Mouse (Mus musculus): ENCODE measurements around the gene Rpe.
"Not testable (repeated sequence)": the region's sequence is repeated elsewhere in the genome, so short reads cannot be mapped to it uniquely, and the experiment has no call there.

The Rpe gene

GRCm38 (mm10) chr1:66700693-66701575, at the start of gene Rpe:
Rpe (plus strand) TSS chr1:66700831.
- DNase-seq (ENCODE audit: low read depth, low spot score): peak; percentile 97

- peak; percentile 61 for DNase-seq (ENCODE audit: low read depth, low spot score)
Observed at GRCm38 (mm10) chr1:66655119-66655746, 45.4 kb upstream of the Rpe start.

GRCm38 (mm10) chr1:66655747-66656119, 44.9 kb upstream of the Rpe start:
- DNase-seq (ENCODE audit: low read depth, low spot score): peak; percentile 83

DNA sequence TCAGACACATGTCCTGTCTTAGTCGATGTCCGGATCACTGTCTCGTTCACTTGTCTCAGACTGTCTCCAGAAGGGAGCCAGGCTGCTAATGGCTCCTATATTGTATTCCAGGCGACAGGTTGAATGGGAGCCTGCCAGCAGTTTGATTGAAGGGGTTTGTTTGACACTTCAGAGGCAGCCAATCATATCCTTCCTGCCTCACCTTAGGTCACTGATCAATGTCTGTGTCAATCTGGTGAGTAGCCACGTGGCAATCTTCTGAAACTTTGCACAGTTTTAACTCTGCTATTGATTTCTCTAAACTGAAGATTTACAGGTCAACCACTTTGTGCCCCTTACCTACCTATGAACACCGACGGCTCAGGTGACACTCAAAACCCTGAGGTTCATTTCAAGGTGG, 29.2 kb upstream of the Rpe start:
- DNase-seq (ENCODE audit: low read depth, low spot score): no peak

- no peak for DNase-seq (ENCODE audit: low read depth, low spot score)
Observed at GRCm38 (mm10) chr1:66672812-66673211, 27.8 kb upstream of the Rpe start.

DNA sequence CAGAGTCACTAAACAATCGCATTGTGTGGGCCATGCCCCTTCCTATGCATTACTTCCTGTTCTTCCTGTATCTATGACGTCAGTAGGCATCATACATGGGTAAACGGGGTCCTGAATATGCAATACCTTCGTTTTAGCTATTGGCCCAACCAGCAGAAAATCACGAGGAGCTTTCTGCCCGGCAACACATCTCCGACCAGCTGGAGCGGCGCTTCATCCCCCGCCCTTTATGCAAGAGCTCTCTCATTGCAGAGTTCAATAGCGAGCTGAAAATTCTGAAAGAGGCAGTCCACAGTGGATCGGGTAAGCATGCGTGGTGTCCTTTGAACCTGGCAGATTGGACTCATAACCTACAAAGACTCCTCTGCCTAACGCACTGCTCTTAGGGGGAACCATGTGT, 22.7 kb upstream of the Rpe start:
- no peak for DNase-seq (ENCODE audit: low read depth, low spot score)

DNA sequence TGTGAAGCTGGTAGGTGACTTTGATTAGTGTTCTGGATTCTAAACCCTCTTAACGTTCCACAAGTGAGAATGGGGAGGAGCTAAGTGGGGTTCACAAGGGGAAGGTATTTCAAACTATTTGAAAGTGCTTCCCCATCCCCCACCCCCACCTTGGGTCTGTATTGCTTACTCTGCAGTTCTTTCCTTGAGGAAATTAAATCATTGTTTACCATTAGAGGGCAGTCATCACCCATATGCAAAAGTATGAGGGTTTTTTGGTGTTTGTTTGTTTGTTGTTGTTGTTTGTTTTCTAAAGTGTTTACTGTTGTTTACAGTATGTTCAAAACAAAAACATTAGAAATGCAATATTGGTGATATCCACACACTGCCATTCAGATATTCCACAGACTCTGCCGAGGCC, 22.0 kb upstream of the Rpe start:
- DNase-seq (ENCODE audit: low read depth, low spot score): no peak

DNA sequence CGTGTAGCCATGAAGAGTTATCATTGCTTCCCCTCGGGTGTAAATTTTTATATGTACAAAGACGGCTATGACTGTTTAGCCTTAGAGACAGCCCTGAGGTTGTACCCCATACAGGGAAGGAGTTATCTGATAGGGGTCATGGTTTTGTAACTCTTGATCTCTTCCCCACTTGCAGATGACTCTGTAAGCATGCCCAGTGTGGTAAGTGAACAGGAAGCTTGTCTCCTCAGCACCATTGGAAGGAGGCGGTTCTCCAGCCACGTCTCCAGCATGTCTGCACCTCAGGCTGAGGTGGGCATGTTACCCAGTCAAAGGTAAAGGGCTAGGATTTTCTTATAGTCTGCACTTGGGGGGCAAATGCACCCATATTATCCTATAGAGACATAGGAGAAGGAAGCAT, 17.7 kb upstream of the Rpe start:
- DNase-seq (ENCODE audit: low read depth, low spot score): no peak

- no peak for DNase-seq (ENCODE audit: low read depth, low spot score)
Observed at GRCm38 (mm10) chr1:66691772-66692171, 8.9 kb upstream of the Rpe start.

DNA sequence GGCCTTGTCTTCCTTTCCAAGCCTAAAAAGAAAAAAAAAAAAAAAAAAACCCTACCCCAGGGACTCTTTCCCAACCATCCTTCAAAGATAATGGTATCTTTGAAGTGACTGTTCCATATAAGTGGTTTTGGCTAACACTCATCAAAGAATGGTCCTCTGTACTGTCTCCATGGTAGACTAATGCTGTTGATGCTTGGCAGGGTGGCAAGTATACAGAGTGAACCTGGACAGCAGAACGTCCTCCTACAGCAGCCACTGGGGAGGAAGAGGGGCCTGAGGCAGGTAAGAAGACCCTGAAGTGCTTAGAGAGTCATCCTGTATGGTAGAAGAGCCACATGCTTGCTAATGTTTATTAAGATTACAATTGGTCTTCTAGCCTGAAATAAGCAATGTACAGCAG, 8.3 kb upstream of the Rpe start:
- no peak for DNase-seq (ENCODE audit: low read depth, low spot score)

DNA sequence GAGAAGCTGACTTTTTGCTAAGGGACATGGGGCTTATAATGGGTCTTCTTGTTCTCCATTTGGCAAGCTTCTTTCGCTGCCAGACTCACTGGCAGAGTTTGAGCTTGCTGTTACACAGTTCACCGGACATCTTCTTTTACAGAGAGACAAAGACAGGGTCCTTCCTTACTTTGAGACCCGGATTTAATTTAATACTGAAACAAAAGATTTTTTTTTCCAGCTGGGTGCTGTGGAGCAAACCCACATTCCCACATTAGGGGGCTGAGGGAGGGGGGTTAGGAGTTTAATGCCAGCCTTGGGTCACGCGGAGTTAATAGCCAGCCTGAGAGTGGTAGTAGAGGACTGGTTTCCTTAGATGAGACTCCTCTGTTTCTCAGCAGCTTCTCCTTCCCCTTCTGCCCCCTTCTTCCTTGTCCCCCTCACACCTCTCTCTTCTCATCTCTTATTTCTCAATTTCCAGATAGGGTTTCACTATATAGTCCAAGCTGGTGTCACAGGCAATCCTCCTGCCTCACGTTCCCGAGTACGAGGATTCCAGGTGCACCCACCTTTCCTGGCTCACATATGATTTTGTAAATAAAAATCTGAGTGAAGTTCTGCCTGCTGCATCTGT, 7.7 kb upstream of the Rpe start:
- DNase-seq (ENCODE audit: low read depth, low spot score): peak; percentile 46

DNA sequence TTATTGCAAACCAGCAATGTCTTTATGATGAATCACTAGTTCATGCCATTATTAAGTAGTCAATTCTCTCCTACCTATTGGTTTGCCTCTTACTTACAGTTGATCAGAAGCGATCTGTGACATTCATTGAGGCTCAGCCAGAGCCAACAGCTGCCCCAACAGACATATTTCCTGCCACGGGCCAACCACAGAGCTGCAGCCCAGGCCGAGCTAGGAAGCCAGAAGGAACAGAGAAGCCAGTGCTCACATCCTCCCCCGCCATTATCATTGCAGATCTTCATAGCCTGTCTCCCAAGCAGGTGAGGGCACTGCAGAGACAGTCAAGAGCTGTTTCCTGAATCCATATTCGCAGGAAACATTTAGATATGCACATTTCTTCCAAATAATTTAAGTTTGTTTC, 6.4 kb upstream of the Rpe start:
- DNase-seq (ENCODE audit: low read depth, low spot score): no peak

DNA sequence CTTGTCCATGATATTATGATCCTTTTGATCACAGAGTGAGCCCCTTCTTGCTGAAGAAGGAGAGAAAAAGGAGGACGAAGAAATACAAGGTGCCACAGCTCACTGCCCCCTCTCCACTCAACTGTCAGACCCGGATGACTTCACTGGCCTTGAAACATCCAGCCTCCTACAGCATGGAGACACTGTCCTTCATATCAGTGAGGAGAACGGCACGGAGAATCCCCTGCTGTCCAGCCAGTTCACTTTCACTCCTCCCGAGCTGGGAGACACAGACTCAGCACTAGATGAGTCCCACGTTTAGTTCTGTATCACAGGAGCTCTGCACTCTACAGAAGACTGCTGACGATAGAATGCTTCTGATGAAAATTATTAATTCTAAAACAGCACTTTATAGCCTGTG, 5.3 kb upstream of the Rpe start:
- no peak for DNase-seq (ENCODE audit: low read depth, low spot score)

DNA sequence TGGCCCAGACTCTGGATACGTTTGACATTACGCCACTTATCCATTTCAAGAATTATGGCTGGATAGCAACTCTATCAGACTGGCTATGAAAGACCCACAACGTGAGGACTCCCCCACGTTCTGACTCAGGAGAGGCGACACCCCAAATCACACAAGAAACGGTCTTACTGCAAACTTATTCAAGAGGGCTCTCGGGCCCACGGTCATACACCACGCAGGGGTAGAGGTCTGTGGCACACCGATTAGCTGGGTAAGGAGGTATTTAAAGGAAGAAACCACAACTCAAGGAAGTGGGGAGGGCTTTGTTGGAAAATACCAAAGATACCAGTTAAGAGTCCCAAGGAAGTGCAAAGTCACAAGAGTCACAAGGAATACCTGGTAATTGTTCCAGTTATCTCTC, 1.0 kb upstream of the Rpe start:
- not testable (repeated sequence) for DNase-seq (ENCODE audit: low read depth, low spot score)

- DNase-seq (ENCODE audit: low read depth, low spot score): peak; percentile 36
Observed at GRCm38 (mm10) chr1:66700149-66700692, 410 bp upstream of the Rpe start.

- DNase-seq (ENCODE audit: low read depth, low spot score): no peak
Observed at GRCm38 (mm10) chr1:66701576-66701940, 927 bp downstream of the Rpe start.

GRCm38 (mm10) chr1:66702623-66703345, 2.2 kb downstream of the Rpe start:
- DNase-seq (ENCODE audit: low read depth, low spot score): no peak

GRCm38 (mm10) chr1:66704523-66704922, 3.9 kb downstream of the Rpe start:
- no peak for DNase-seq (ENCODE audit: low read depth, low spot score)

DNA sequence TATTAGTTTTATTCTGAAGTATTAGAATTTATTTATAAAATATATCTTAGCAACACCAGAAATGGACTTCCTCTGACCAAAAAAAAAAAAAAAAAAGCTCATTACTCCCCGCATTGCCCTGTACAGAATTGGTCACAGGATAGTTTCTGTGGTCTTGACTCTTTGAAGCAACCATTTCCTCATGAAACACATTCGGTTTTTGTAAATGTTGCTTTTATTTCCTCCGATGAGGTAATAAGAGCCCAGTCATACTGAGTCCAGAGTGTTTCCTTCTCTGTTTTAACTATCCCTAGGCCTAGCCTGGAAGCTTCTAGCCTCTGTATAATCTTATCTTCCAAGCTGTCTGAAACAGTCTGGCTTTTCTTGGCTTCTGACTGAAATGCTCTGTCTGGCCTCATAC, 12.2 kb downstream of the Rpe start:
- no peak for DNase-seq (ENCODE audit: low read depth, low spot score)

GRCm38 (mm10) chr1:66730581-66730980, 29.9 kb downstream of the Rpe start:
- DNase-seq (ENCODE audit: low read depth, low spot score): no peak

DNA sequence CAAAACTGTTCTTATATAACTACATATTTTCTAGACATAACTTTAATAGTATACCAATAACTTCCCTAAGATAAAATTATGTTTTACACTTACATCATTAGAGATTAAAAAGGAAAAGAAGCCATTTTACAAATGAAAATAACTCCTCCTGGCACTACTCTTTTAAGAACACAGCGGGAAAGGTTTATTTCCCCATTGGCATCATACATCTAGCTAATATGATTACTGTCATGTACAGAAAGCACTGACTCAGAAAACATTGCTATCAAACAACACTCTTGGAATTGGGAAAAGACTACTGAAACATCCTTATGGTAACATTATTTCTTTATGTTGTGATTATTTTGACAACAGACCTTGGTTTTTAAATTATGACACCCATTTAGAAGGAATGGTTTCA, 68.1 kb downstream of the Rpe start:
- DNase-seq (ENCODE audit: low read depth, low spot score): no peak
